Mouse (Mus musculus) bone marrow, adult 2 months (tissue): ENCODE measurements around the gene Kalrn.

Experiments used
- CTCF ChIP-seq: fragments of 200-500 bp; IDR thresholded peaks from 2 replicates; pipeline ENCODE4 v1.5.1; 2011; ENCODE audit warnings: low read length, control low read depth; ENCODE audit not compliant: control insufficient read depth, insufficient read depth
- POLR2A ChIP-seq: fragments of 200-500 bp; IDR thresholded peaks from 2 replicates; pipeline ENCODE4 v1.6.1; 2011; ENCODE audit warnings: low read depth, mild to moderate bottlenecking, control low read depth, low read length, borderline replicate concordance; ENCODE audit not compliant: control insufficient read depth

DNA sequence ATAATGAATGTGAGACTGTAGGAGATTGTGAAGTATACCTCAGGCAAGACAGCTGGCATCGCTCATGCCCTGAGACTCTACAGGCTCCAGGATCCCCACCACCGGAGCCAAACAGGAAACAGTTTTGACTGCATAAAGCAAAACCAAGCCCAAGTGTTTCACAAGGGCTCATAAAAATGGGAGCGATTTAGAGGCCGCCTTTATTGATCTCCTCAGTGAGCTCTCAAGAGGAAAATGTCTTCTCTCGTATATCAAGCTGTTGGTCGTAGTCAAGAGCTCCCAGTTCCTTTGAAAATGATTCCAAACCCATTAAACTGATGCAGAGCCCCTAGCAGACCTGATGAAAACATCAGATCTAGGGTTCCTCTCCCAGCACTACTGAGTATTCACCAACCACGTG lies 127.7 kb downstream of the Kalrn start:
- TF ChIP-seq CTCF (no peak), POLR2A (no peak)
